Mouse (Mus musculus) induced T-regulatory cell, adult 2 months (primary cell): ENCODE data around the gene Sema4c.
A peak's percentile ranks its signal among the peaks of the same experiment; 100 is the strongest.

Experiments
- DNase-seq: peaks from one replicate; pipeline ENCODE4 v3.0.0-alpha.2; 2012; ENCODE audit warnings: low read depth

The Sema4c gene

DNA sequence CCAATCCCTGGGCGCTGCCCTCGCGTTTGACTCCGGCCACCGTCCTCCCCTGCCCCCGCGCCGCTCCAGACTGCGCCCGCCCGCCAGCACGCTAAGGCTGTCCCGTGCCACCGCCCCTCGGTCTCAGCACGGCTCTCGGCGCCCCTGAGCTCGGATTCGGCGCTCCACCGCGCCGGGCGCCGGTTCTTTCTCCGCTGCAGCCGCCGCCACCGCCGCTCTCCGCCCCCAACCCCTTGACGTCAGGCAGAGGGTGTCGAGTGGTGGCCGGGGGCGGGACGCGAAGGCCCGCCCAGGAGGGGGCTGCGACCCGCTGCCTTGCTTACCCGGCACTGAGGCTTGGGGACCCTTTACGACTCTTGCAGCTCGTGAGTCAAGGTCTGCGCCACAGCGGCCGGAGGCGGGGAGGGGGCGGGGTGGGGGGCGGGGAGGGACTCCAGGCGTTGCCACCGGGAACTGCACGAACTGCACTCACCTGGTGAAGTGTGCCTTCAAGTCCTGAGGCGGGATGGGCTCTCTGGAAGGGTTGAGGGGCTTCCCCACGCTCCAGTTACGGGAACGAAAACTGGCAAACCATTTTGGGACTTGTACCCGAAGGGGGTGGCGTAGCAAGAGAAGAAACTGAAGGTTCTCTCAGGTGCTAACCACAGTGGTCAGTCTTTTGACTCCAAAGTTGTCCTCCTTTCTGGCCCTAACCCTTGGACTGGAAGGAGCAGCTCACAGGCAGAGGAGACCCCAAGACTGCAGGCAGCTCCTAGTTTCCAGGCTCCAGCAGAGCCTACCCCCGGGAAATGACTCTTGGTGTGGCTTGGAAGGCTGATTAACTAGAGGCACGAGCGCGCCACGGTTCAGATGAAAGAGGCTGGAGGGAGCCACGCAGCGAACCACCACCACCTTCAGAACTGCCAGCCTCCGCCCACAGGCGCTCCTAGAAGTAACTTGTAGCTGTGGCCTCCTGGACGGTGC is at the start of gene Sema4c:
TSS of gene Sema4c (minus strand) at position 319 of the 963 bp plus-strand sequence.
- DNase-seq: peak; percentile 82

DNA sequence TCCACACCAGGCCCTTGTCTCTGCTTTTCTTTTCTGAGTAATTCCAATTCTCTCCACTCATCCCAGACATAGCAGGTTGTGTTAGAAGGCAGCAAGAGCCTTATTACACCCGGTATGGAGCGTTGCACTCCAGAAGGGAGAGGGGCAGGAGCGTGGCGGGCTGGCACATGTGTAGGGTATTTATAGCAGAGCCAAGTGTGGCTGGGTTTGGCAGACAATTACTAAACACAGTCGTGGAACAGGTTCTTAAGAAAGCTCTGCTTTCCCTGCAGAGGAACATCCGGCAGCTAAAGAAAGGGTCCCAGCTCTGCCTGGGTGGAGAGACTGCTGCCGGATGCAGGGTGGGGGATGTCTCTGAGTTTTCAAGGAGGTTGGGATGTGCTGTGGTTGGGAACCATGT is 48.8 kb upstream of the Sema4c start:
- no peak for DNase-seq

DNA sequence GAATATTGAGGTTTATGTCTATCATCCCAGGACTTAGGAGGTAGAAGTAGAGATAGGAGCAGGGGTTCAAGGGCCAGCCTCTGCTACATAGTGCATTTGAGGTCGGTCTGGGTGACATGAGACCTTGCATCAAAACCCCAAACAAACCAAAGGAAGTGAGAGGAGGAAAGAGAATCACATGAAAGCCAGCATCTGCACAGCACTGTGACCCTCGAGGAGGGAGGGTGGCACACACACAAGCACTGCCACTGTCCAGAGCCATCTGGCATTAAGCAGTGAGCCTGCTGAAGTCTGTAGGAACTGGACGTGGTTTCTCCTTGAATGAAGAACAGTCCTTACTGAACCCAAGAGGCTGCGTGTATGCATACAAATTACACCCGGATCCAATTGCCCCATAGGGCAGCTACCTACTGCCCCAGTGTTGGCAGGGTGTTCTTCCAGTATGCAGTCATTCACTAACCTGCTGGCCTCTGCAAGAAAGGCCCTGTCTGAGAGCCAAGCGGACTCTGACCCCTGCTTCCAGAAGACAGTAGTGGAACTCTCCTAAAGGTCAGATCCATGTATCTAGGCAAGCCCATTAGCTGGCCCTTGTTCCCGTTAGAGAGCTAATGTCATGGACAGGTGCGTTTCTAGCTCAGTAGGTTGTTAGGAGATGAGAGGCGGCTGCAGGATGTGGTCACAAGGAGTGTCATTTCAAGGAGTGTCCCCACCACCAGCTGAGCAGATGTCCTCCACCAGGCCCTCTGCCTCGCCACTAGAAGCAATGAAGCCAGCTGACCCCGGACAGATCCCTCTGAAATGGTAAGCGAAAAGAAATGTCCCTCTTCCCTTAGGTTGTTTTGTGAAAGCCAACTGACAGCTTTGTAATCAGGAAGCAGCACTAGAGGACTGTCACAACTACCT is 46.4 kb upstream of the Sema4c start:
- peak; percentile 10 for DNase-seq

DNA sequence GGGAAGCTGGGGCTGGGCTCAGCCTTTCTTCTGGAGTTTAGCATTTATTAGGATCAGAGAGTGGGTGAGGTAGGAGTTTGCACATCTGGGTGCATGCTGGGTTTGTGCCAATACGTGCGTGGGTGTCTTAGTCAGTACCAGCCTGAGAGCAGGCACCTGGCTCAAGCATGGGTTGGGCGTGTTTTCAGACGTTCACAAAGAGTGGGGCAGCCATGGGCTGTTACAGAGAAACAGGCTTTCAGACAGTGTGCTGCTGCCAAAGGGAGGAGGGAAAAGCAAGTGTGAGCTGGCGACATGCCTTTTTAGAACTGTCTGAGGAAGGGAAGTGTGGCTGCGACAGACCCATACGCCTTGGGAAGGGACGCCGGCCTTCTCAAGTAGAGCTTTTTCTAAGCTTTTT is 45.2 kb upstream of the Sema4c start:
- DNase-seq: no peak

DNA sequence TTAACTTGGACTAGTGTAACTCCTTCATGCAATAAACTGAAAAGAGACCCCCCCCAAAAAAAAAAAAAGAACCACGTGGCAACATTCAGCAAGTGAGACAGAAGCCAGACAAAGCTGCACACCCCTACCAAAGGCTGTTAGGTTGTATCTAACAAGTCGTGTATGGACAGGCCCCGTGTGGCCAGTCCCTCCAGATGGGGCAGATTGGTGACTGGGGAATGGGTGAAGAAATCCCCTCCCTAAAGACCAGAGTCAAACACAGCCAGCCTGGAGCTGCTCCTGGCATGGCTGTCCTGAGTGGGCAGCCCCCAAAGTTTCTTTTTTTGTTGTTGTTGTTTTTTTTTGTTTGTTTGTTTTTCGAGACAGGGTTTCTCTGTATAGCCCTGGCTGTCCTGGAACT is 44.1 kb upstream of the Sema4c start:
- no peak for DNase-seq

DNA sequence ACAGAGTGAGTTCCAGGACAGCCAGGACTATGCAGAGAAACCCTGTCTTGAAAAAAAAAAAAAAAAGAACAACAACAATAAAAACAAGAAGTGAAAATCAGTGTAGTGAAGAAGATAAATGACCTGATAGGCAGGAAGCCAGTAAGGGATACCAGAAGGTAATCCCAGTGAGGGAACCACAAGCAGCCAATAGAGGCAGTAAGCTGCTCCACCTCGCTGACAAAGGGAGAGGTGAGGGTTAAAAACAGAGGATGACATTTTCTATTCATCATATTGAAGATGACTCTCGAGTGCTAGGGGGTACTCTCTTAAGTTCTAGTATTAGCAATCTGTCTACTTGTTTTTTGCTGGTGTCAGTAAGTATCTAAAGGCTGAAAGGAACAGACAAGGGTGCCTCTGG is 40.3 kb upstream of the Sema4c start:
- no peak for DNase-seq

DNA sequence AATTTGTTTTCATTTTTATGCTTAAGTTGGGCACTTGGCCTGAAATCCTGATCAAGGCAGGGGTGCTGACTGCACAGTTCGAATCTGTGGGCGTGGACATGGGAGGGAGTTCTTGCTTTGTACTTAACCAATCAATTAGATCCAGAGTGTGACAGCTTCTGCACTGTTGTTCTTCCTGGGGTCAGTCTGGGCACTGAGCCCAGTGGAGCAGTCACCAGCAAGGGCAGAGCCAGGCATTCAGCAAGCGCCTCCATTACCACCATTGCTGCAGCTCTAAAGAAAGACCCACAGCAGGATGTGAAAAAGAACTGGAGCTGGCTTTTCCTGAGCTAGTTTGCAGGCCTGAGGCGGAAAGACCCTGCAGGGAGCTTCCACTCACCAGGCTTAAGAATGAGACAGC is 38.0 kb upstream of the Sema4c start:
- DNase-seq: no peak

DNA sequence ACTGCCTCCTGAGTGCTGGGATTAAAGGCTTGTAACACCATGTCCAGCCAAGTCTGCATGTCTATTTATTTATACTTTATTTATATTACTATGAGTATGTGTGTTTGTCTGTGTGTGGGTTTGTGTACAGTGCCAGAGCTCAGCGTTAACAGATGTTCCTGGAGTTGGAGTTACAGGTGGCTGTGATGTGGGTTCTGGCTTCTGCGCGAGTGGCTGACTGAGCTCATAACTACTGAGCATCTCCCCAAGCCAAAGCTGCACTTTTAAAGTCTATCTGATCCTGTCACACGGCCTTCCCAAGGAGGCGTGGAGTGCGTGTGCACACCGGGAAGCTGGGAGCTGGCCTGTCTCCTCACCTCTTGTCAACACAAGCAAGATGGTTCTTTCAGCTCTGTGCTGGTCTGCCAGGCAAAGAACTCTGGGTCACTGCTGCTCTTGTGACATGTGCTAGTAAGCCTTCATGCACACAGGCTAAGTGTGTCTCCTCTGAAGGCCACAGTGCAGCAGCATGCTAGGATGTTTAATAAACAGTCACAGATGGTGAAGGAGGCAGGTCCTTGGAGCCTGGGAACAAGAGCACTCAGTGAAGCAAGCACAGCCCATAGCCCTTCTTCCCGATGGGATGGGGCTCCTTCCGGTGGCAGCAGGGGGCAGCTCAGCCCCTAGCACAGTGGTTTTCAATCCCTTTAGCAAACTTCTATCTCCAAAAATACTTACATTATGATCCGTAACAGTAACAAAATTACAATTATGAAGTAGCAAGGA is 37.2 kb upstream of the Sema4c start:
- DNase-seq: no peak

DNA sequence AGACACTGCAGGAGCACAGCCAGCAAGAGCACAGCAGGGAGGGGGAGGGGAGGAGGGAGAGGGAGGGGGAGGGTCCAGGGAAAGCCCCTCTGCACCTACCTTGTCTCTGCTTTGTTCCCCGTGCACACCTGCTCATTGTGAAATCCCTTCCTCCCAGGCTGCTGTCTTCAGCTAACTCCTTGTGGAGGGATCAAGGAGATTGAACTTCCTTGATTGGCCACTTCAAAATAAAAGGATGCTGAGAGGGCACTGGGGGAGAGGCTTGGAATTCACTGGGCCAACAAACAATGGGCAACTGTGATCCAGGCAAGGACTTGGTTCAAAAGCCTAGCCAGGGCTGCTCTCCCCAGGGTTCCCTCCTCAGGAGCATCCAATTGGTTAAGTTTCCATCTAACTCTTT is 35.0 kb upstream of the Sema4c start:
- no peak for DNase-seq

DNA sequence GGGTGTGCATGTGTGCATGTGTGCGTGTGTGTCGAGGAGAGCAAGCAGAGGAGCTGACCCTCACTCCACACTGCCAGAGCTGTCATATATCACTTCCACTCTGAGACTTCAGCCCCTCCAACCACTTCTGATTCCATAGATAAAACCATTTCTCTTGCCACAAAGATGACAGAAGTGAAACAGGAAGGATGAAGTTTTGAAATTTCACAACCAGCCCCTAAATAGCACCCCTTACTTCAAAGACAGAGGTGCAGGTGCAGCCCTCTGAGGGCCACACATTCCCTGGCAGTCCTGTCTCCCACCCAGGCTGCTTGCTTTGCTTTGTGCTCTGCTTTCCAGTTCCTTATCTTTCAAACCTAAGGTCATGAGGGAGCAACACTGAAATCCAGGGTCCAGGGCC is 33.3 kb upstream of the Sema4c start:
- DNase-seq: no peak

DNA sequence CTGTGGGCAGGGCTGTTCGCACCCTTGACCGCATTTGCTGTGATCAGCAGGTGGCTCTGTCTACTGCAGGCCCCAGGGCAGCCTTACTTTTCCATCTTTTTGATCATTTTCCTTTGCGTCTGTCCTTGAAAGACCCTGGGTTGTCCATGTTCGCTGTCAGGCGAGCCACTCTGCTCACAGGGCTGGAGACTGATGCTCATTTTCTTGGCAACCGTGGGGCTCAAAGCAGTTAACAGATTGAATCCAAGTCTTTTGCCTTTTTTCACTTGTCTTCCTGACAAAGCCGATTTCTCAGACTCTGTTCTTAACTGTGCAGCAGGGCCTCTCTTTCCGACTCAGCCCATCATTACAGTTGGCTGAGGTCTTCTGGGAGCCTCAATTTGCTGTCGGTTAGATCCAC is 32.5 kb upstream of the Sema4c start:
- DNase-seq: no peak

DNA sequence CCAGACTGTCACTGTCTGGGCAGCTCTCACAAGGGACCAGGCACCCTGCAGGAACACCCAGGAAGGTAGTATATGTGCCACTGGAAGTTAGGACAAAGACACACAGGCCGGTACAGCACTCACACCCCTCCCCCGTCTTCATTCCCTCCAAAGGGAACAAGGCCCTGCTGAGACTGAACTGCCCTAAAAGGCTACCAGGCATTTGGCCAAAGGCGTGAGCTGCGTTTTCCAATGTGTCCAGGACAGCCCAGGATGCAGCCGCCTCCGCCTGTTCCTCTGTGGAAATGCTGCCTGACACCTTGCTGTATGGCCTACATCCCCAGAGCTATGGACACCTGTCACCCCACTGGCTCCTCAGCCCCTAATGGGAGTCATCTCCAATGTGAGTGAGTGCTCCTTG is 31.3 kb upstream of the Sema4c start:
- no peak for DNase-seq

DNA sequence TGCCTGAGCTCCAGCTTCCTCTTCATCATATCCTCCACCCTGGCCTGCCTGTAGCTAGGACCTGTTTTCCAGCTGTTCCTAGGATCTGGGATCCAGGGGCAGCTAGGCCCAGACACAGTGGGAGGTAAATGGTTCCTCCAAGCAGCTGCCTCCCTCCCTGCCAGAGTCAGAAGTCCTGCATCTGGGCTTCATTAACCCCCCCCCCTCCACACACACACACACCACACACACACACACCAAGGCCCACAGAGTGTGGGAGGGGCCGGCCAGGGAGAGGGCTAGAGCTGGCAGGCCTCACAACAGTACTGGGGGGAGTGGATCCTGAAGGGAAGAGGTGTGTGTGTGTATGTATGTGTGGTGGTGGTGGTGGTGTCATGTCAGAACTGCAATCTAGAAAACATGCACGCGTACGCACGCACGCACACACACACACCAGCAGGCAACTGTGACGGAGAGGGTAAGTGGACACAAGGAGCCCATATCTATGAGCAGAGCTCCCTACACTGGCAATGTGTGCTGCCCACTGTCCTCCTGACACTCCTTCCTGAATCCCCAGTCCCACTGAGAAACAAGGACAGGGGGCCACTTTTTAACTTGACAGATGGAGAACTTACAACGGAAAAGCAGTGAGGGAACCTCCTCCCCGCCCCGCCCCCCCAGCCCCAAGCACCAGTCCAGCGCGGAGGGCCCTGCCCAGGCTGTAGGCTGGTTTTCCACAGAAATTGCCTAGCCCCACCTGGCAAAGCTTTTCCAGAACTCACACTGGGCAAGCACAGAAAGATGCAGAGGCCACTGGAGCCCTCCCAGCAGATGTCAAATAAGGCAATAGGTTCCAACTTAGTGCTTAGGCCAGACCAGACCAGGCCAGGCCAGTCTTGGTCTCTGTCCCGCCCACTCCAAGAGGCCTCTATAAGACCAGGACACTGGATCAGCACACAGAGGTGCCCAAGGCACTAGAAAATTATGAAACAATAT is 30.6 kb upstream of the Sema4c start:
- DNase-seq: no peak

DNA sequence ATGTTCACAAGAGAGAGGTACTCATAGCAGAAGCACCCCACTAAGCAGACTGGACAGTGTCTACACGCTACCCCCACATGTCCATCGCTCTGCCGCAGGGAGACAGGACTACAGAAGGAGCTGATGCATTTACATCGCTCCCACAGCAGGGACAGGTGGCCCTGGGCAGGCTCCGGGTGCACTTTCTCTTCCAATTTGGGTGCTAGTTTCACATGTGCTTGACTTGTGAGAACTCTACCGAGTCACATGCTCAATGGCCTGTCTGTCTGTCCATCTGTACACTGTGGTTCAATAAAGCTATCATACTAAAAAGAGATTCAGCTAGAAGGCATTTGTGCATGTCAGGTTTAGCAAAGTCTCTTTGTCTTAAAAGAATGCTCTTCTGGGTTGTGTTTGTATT is 29.7 kb upstream of the Sema4c start:
- DNase-seq: no peak

DNA sequence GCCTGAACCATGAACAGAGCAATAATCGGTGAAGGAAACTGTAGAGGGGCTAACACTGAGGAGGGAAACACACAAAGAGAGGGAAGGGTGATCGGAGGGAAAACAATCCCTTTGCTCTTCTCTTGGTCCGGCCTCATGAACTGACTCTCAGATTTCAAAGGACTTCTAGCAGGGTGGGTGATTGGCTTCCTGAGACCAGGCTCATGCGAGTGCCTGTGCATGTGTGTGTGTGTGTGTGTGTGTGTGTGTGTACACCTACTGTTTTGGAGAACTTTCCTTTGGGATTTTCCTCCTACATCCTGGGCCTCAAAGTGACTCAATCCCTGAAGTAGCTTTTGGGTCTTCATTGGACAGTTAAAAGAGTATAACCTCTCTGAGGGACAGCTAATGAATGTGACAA is 28.1 kb upstream of the Sema4c start:
- DNase-seq: no peak

DNA sequence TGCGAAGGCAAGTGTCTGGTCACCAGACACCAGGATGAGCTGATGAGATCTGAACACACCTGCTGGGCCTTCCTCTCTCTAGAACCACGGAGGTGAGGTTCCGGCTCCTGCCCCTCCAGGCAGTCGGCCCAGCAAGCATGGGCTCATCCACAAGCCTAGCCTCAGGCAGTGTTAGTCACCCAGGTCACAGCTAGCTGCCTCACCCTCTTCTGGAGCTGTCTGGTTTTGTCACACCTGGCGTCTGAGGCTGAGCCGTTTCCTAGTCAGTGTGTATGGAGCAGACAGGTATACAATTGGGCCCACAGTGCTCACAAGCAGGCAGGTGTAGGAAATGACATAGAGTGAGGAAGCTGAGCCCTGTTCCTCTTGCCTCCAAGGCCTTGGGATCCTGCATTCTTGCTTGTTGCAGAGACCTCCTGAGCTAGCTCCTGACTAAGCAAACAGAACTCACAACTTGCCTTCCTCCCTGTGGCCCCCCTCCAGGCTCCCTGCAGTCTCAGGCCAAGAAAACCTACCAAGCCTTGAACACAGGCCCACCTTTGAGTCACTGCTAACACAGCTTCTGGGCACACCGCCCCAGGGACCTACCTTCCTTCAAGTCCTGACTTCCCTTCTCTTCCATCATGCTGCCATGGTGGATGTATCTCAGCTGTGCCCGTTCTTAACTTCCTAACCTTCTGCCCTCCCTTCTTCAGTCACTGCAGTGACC is 25.4 kb upstream of the Sema4c start:
- no peak for DNase-seq

DNA sequence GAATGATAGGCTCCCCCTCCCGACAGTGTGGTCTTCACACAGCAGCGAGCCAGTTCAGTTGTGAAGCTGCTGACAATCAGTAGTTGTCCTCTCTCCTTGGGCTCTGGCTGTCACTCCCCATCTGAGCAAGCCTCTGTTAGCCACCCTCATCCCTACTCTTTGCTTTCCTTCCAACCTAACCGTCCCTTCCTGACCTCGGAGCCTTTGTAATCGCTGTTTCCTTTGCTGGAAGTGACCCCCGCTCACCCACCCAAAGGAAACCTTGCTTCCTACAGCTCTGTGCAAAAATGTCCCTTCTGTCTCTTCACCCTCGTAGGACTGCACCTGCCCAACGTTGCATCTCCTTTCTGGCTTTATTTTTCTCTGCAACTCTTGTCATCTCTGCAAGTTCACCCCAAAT is 24.1 kb upstream of the Sema4c start:
- no peak for DNase-seq

DNA sequence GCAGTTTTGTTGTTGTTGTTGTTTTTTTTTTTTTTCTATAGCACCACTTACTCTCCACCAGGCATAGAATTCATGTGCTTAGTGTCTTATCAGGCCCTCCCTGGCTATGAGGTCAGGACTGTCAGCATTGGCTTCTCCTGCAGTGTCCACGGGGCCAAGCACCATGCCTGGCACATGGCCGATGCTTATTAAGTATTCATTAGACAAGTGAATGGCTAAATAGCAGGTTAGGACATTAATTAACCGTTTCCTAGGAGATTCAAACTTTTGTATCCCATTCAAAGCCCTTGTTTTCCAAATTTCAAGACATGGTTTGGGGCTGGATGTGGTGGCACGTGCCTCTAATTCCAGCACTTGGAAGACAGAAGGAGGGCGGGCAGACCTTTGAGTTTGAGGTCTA is 23.1 kb upstream of the Sema4c start:
- DNase-seq: no peak

DNA sequence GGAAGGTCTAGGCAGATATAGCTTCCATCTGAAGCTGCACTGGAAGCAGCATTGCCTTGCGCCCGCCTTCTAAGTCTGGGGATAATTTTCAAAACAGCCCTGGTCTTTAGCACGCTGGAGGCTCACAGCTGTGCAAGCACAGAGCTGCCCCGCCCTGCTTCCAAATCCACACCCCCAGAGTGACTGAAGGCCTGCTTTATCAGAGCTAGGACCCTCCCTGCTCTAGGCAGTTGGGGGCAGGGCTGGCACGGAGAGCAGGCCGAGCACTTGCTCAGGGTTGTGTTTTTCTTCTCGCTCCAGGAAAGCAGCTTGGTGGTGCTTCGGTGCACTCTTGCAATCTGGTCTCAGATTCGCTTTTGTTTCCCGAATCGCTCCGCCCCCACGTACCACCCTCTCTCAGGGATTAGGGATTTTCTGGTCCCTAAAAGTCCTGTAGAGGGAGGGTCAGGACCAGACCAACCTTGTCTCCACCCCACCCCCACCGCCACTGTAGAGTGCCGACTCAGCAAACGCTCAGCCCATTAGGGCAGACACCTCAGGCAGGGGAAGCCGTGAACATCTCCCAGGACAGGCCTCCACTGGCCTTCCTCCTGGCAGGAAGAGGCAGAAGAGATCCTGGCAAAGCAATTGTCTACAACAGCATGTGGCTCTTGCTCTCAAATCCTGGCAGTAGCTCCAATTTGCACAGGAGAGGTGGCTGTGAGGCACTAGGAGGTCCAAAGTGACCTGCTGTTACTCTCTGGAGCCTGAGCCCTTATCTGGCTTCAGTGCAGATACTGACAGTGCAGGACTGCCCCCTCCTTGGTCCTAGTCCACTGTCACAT is 22.4 kb upstream of the Sema4c start:
- DNase-seq: no peak
